Mouse (Mus musculus) thymus, postnatal 10 days (tissue): ENCODE measurements around the gene Fbxl13.

Experiments
- DNase-seq, 2 experiments: peaks; one replicate each; pipeline ENCODE4 v3.0.0; 2021; ENCODE audit warnings: low spot score in 2 of 2

Gene Fbxl13

DNA sequence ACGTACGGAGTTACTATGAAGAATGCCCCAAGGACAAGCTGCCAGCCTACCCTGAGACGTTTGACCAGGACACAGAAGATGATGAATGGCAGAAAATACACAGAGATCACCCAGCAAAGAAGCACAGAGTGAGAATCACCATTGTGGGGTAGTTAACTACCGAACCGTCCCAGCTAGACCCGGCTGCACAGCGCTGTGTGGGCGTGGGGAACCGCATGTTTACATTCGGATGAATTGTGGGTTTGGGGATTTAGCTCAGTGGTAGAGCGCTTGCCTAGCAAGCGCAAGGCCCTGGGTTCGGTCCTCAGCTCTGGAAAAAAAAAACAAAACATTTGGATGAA, 70.3 kb downstream of the Fbxl13 start:
- no peak for DNase-seq

DNA sequence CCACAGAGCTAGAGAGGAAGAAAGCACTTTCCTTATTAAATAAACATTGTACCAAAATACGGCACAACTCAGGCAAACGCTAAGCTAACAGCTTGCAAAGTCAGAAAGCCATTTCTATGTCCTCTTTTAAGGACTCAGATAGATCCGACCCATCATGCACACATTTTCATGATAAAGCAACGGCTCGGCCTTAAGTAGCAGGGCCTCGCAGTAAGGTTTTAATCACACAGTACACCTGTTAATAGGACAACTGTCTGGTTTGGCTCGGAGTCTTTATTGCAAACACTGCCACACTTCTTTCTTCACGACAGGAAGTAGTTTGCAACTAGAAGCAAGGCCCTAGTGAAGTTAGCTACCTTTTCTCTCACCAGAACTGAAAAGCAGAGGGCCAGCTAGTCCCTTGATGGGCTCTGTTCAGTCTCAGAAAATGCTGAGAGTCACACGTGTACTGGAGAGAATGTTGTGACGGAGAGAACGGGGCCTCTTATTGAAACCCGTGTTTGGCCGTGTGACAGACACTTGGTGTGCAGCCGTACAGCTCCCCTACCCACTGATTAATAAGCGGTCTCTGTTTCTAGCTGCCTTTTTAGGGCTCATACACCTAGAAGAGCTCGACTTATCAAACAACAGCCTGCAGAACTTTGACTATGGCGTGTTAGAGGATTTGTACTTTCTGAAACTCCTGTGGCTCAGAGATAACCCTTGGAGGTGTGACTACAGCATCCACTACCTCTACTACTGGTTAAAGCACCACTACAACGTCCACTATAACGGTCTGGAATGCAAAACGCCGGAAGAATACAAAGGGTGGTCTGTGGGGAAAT, 70.8 kb downstream of the Fbxl13 start:
- no peak for DNase-seq

- no peak for DNase-seq
Observed at GRCm38 (mm10) chr5:21572764-21573416, 72.5 kb downstream of the Fbxl13 start.

DNA sequence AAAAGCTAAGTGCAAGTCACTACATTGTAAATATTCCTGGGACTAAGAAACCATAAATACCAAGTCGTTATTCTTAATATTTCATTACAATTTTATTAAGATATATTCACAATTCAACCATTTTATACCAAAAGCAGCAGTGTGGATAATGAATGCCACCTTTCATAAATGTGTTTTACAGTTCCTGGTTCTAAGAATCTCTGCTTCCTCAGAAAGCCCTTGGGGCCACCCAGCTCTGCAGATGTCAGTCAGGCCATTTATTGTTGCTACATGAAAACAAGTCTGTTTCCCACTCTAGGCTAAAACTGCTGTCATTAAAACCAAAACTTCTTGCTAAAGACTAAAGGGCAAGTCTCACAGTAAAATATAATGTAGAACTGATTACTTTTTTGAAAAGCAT, 77.7 kb downstream of the Fbxl13 start:
- no peak for DNase-seq

- no peak for DNase-seq
Observed at GRCm38 (mm10) chr5:21565392-21566065, 79.9 kb downstream of the Fbxl13 start.

GRCm38 (mm10) chr5:21563936-21564335, 81.5 kb downstream of the Fbxl13 start:
- DNase-seq = no peak

DNA sequence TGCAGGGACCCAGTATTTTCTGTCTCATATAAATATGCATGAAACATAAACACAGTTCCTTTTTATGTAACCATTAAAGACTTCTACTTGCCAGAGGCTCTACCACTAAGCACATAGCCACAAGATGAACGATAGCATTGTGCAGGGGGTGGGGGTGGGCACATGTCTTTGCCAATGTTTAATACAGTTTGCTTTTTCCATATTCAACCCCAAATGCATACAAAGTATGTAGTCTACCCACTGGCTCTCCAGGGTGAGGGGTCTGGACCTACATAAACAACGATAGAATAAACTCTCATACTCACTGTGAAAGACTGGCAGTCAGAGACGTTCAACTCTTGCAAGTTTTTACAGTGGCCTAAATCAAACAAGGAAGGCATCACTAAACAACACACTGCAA, 88.9 kb downstream of the Fbxl13 start:
- no peak for DNase-seq

DNA sequence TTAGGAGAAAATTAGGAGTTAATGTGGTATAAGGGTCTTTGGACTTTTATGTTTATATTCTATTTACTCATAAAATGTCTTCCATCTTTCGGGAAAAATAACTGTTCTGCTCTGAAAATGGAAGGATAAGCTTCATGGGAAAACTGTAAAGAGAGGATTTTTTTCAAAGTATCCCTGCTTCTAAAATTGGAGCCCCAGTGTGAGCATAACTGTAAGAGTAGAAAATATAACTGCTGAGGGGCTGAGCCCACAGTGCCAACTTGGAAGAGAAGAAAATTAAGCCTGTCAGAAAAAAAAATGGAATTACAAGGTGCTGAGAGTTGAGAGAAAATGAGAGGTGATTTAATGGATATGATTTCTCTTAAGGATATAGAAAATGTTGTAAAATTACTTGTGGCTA, 90.7 kb downstream of the Fbxl13 start:
- DNase-seq = no peak

GRCm38 (mm10) chr5:21553685-21554084, 91.7 kb downstream of the Fbxl13 start:
- no peak for DNase-seq

GRCm38 (mm10) chr5:21547005-21547404, 98.4 kb downstream of the Fbxl13 start:
- no peak for DNase-seq

GRCm38 (mm10) chr5:21545786-21546185, 99.6 kb downstream of the Fbxl13 start:
- no peak for DNase-seq

DNA sequence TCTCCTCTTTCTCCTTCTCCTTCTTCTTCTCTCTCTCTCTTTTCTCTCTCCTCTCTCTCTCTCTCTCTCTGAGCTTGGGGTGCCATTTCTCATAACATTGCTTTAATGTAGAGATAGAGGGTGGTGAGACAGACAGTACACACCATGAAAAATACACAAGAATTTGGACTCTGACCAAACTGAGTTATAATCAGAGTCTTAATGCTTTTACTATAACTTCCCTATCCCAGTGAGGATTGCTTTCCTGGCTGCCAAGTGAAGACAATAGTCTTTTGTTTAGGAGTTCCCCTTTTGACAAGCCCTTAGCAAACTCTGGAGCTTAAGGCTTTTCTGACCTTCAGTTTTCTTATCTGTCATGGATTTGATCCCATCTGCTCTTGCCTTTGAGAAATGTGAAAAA, 100.2 kb downstream of the Fbxl13 start:
- no peak for DNase-seq

DNA sequence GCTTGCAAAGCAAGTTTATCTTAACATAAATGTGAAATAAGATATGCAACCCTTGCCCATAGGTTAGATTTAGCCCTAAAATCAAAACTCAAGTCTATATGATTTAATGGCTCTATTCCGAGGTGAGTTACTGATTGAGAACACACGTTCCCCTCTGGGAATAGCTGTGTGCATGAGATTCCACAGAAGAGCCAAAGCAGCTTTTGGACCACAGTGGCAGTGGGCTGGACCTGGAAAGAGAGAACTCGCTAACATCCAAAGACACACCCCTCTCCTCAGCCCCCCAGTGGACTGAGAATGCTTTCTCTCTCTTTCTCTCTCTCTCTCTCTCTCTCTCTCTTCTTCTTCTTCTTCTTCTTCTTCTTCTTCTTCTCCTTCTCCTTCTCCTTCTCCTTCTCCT, 100.6 kb downstream of the Fbxl13 start:
- no peak for DNase-seq

GRCm38 (mm10) chr5:21543409-21544201, 101.8 kb downstream of the Fbxl13 start, which contains the start of gene Lrrc17:
Lrrc17 (plus strand) TSS chr5:21543559.
- DNase-seq = no peak

- DNase-seq = no peak
Observed at GRCm38 (mm10) chr5:21542226-21542625, 103.2 kb downstream of the Fbxl13 start.

DNA sequence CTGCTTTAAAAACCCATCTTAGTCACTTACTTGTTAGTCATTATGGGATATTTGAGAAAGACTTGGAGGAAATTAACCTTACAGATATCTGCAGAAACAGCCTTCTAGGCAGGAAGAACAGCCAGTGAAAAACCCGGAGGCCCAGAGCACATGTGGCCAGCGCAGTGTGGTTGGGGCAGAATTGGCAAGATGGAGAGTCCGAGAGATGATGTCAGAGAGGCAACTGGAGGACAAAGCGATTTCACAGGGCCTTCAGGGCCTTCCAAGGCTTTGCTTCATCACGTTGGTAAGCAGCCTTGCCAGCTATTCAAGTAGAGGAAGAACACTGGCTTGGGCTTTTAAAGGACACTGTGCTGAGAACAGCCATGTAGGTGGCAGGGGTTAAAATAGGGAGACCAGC, 112.5 kb downstream of the Fbxl13 start:
- no peak for DNase-seq

DNA sequence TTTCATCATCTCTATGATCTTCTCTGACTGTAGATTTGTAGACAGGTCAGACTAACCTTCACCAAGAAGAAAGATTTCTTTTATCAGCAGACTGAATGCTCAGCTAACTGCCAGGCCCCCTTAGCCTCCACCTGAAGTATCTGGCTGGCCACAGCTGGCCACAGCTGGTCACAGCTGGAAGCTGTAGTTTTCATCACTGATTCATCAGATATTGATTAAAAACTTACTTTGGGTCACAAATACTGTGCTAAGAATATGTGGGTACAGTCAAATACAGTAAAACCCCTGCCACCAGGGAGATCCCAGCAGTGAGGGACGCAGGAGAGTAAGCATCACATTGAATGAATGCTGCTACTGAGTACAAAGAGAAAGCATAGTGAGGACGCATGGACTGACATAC, 113.3 kb downstream of the Fbxl13 start:
- DNase-seq = no peak

DNA sequence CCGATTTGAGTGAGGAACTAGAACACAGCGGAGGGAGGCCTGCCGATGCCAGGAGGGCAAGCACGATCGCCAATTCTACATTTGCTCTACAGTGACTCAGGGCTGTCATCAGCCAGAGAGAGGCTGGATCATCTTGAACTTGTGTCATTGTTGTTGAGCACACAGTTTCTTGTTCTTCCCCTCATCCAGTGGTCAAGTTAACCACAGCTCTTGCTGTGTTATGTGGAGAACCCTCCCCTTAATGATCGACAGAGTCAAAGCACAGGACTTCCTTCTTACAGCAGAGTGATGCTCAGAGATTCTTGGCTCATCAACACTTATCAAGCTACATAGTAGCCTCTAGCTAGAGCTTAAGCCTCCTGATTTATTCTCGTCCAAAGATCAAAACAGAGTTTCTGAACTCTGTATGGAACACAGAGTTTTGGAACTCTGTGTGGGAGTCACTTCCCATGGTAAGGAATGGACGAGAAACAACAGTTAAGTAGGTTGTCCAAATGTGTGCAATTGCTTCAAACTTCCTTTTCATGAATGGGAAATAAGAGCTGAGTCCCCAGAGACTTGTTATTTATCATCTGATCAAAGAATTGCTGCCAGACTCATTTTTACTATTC, 116.2 kb downstream of the Fbxl13 start:
- DNase-seq = no peak

GRCm38 (mm10) chr5:21528068-21528842, 117.2 kb downstream of the Fbxl13 start:
- no peak for DNase-seq

GRCm38 (mm10) chr5:21527488-21527911, 117.9 kb downstream of the Fbxl13 start:
- DNase-seq = no peak
